Mouse (Mus musculus): ENCODE measurements around the gene Mfsd2a. TPM values are rescaled to one million over a fixed set of nuclear protein-coding genes. Genes with fewer than 3 reads are reported as not detected.

The Mfsd2a gene
- total RNA-seq, 2 experiments from 2014 or later, result 36.9 to 50.0 TPM

DNA sequence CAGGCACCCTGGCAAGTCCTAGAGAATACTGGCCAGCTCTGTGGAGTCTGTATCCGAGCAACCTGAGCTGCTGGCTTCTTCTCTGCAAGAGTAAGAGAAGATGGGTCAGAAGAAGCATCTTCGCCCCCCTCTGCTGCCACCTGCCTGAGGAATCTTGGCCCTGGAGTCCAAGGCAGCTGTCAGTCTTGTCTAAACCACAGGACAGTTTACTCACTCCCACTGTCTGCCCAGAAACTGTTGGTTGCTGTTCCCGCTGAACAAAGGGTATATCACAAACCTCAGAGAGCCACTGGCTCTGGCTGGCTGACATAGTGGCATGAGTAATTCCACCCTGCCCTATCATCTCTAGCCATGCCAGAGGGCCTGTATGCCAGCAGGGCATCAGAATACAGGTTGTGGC lies 13.8 kb downstream of the Mfsd2a start:
- intact Hi-C loops (cut with DNase I), result no loop called here
- DNase-seq (ENCODE audit: low spot score in 2 of 2), result no peak

DNA sequence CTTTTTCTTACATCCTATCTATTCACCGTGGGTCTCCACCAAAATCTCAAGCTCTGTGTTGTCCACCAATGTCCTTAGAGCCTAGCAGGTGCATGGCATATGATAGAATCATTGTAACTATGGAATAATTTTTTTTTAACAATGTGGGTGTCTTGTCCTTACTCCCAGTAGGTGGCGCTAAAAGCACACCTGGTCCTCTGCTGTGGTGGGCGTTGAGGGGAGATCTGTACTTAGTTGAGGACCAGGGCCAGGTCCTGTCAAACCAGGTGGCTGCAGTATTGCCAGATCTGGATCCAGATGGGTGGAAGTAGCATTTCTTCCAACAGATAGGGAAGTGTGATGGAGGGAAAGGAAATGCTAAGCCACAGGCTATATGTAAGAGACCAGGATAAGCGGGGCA lies 16.6 kb downstream of the Mfsd2a start:
- DNase-seq (ENCODE audit: low spot score in 2 of 2), result no peak
- intact Hi-C loops (cut with DNase I), result loop anchor here (2.0 kb wide), 1 partner anchor 40 kb away; no protein-coding TSS in a partner anchor

DNA sequence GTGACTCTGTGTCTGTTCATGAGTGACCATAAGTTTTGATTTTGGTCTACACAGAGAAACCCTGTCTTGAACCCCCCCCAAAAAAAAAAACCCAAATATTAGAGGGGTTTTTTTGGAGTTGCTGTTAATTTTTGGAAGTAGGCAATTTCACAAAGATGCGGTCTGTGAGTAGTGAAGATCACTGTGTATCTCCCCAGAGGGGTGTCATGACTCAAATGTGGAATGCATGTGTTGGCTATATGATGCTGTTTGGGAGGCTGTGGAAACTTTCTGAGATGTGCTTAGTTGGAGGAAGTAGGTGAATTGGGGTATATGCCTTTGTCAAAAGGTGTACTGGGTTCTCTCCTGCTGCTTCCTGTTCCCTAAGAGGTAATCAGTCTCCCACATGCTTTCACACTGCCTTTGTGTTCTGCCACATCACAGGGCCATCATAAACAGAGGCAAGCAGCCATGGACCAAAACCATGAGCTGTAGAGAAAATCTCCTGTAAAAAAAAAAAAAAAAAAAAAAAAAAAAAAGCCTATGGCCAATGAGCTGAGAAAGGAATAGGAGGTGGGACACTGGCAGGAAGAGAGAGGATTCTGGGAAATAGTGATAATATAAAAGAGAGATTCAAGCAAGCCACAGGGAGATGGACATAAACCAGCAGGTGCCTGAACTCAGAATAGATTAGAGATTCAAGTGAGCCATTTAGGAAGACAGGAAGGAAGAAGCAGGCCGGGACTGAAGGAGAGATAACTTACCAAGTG lies 21.8 kb downstream of the Mfsd2a start:
- intact Hi-C loops (cut with DNase I), result no loop called here
- DNase-seq (ENCODE audit: low spot score in 2 of 2), result no peak

DNA sequence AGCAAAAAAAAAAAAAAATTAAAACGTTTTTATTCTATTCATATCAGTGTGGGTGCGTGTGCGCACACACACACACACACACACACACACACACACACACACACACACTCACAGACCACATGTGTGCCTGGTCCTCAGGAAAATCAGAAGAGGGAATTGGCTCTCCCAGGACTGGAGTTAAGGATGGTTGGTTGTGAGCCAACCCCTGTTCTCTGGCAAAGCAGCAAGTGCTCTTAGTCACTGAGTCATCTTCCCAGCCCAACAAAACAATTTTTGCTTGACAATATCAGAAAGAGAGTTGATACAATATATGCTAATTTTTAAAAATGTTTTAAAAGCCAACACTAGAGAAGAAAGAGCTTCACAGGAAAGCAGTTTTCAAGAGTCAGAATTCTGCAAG lies 23.5 kb downstream of the Mfsd2a start:
- intact Hi-C loops (cut with DNase I), result no loop called here

DNA sequence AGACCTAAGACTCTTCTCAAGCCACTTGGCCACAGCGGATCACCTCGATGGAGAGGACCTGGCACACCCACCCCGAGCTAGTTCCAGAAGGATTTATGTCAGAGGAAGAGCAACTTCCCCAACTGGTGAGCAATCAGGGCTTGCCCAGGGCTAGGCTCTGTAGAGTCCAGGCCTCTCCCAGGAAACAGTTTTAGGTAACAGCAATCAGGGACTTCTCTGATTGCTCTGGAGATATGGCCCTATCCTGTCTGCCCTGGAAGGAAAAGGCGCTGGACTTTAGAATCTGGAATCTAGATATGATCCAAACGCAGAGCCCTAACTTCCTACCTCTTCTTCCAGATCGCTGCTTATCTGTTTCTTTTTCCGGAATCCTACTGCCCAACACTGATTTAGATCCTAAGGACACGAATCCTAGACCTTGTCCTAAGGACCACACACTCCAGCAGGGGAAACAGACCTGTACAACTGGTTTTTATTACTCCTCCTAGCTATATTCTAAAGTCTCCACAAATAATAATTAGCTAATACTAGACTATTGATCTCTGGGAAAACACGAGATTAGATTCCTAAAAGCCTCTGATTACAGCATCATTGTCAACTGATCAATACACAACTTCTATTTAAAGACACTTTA lies 25.4 kb downstream of the Mfsd2a start:
- intact Hi-C loops (cut with DNase I), result no loop called here
- DNase-seq (ENCODE audit: low spot score in 2 of 2), result no peak

More for the DNA sequence above, 23.5 kb downstream of the Mfsd2a start:
- DNase-seq (ENCODE audit: low spot score in 2 of 2), result no peak

DNA sequence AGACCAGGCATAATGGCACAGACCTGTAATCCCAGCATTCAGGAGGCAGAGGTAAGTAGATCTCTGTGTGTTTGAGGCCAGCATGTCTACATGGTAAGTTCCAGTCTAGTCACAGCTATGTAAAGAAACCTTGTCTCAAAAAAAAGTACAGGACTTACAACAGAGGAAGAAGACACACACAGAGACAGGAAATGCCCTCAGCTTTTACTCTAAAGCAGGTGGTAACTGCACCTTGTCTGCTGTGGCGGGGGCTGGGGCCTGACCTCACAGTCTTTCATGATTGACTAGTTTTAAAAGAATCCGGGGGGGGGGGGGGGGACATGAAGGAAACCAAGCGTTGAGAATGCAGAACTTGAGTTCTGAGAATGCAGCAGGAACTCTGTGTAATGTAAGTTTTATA lies 27.1 kb downstream of the Mfsd2a start:
- intact Hi-C loops (cut with DNase I), result no loop called here
- no peak for DNase-seq (ENCODE audit: low spot score in 2 of 2)

DNA sequence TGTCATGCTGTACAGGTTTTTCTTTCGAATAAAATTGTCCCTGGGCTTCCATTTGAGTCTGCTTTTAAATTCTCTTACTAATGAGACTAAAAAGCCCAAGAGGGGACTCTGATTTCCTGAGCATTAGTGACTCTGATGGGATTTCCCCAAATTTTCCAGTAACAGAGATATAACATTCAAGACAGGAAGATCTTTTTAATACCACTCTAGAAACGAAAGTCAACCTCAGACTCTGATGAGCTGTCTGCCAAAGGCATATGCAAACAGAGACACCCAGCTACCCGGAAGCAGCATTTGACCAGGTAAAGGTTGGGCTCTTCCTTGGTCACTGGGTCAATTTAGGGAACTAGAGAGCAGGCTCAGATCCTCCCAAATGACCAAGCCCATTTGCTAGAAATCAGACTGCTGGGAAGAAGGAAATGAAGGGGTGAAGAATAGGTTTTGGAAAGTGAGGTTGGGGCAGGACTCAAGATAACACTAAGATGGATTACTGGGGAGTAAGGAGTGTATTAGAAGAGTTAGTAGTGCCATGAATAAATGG lies 27.9 kb downstream of the Mfsd2a start:
- no peak for DNase-seq (ENCODE audit: low spot score in 2 of 2)

DNA sequence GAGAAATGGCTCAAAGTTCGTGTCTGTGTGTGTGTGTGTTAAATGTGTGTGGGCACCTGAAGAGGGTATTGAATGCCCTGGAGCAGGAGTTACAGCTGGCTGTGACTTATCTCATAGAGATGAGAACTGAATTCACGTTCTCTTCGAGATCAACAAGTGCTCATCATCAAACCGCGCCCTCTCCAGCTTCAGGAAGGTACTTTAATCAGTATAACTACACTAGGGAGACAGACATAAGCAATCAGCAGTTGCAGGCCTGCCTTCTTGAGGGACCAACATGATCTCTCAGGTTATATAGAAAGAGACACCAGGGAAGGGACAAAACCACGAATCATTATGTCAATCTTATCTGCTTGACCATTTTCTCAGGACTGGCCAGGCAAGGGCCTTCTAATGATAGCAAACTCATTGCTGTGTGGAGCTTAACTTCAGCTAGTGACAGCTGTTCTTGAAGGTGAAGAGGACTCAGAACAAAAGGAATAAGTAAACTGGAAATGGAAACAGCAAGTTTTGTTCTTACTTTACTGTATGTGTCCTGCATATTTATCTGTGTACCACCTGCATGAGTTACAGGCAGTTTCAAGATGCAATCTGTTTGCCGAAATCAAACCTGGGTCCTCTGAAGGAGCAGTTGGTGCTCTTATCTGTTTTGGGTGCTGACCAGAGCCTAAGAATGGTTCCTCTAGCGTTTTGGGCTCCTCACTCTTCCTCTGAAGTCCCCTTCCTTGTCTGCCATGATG lies 28.6 kb downstream of the Mfsd2a start:
- DNase-seq (ENCODE audit: low spot score in 2 of 2), result no peak
- intact Hi-C loops (cut with DNase I), result no loop called here

More for the DNA sequence above, 27.9 kb downstream of the Mfsd2a start:
- intact Hi-C loops (cut with DNase I), result no loop called here

DNA sequence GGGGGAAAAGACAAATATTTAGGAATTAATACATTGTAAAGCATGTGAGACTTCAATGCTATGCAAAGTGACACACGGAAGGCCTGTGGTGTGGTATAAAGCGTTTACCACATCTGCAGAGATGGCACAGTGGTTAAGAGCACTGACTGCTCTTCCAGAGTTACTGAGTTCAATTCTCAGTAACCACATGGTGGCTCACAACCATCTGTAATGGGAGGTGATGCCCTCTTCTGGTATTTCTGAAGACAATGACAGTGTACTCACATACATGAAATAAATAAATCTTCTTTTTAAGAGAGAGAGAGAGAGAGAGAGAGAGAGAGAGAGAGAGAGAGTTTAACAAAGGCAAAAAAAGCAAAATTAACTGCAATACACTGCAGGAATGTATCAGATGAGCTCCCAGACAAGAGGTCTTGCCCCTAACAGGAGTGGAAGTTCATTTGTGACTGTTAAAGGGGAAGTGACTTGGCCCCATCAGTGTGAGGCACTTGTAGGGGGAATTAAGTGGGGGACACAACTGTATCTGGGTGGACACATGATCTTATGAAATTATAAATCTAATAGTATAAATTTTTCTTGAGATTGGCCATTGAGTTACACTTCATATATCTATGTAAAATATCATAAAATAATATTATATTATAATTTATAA lies 29.9 kb downstream of the Mfsd2a start:
- intact Hi-C loops (cut with DNase I), result no loop called here
- no peak for DNase-seq (ENCODE audit: low spot score in 2 of 2)

DNA sequence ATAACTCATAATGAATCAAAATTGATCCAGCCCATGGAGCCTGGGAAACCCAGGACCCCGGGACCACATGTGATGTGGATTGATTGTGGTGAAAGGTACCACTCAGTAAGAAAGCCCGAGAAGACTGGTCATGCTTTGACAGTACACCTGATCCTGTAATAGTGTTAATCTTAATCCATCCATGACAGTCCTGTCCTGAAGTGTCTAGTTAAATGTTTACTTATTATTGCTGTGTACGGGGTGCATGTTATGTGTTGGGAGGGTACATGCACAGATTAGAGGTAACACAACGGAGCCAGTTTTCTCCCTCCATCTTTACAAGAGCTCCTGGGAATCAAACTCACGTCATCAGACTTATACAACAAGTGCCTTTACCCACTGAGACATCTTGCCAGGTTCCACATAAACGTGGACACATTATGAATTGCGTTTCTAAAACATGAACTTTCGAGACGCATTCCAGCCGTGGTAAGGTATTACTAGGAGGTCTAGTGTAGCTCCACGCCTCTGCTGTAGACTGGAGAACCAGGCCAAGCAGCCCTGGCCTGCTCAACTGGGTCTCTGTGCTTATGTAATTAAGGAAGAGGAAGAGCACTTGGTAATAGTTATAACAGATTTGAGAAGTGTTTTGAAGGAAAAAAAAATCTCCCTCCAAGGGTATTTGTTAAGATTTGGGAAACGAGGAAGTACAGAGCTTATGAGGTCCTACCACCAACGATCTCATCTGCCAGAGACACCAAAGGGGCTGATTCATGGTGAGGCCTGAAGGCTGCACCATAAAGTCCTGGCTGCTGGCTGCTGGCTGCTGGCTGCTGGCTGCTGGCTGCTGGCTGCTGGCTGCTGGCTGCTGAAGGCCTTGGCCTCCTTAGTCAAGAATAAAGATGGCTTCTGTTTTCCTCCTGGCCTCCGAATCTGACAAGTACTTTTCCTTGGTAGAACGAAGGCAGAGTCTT lies 37.3 kb downstream of the Mfsd2a start:
- intact Hi-C loops (cut with DNase I), result no loop called here
- no peak for DNase-seq (ENCODE audit: low spot score in 2 of 2)

DNA sequence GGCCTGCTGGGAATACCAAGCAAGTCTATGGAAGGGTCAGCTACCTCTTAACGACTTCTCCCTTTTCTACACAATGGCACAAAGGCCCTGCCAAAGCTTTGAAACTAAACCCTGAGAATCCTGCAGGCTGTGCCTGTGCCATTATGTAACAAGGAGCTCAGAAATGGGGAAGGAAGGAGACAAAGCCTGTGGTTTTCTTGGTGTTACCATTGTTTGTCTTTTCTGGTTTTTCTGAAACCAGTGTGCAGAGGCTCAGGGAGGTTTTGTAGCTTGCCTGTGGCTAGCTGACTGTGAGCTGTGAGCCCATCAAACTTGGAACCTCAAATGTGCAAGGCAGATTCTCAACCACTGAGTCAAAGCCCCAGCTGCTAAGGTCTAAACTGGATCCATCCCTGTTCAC lies 38.1 kb downstream of the Mfsd2a start:
- intact Hi-C loops (cut with DNase I), result no loop called here
- DNase-seq (ENCODE audit: low spot score in 2 of 2), result no peak

DNA sequence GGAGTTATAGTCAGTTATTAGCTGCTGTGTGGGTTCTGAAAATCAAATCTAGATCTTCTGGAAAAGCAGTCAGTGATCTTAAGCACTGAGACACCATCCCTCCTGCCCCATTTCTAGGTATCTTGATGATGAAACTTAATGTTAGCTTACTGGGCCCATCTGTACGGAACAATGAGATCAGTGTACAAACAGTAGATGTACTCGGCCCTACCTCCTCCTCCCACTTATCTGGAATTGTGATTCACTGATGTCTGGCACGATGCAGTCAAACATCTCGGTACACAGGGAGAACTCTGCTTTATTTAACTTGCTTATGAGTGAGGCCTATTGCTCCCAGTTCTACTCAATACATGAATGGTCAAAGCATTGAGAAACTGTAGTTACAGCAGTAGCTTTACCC lies 45.0 kb downstream of the Mfsd2a start:
- intact Hi-C loops (cut with DNase I), result no loop called here

DNA sequence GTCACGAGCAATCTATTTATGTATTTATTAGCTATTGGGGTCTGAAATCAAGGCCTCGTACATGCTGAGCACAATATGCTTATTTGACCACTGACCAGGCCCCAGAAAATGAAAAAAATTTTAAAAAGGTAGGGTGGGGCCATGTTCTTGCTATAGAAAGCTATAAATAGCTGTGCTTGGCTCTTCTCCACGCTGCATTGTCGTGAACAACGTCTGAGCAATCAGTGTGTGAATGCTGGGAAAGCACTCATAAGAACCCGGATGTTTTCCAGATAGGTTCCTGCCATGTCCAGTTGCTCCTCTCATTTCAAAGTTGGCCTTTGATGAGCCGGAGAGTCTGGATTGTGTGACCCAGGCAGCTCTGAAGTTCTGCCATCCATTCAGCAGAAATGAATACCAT lies 46.8 kb downstream of the Mfsd2a start:
- DNase-seq (ENCODE audit: low spot score in 2 of 2), result no peak
- intact Hi-C loops (cut with DNase I), result loop anchor here (5.0 kb wide), 1 partner anchor 168 kb away; no protein-coding TSS in a partner anchor

More for the DNA sequence above, 45.0 kb downstream of the Mfsd2a start:
- DNase-seq (ENCODE audit: low spot score in 2 of 2), result no peak

DNA sequence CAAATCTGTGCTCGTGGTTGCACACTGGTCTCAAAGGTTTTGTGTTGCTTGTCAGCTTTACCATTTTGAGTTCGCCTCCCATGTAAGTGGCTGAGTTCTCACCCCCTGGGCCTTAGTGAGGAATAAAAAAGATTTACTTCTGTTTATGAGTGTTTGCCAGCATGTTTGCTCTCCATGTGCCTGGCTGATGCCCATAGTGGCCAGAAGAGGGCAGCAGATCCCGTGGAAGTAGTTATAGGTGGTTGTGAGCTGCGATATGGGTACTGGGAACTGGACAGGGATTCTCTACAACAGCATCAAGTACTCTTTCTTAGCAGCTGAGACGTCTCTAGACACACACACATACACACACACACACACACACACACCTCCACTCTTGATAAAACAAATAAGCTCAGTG lies 48.4 kb downstream of the Mfsd2a start:
- DNase-seq (ENCODE audit: low spot score in 2 of 2), result no peak
- intact Hi-C loops (cut with DNase I), result loop anchor here (5.0 kb wide), 1 partner anchor 170 kb away; no protein-coding TSS in a partner anchor

DNA sequence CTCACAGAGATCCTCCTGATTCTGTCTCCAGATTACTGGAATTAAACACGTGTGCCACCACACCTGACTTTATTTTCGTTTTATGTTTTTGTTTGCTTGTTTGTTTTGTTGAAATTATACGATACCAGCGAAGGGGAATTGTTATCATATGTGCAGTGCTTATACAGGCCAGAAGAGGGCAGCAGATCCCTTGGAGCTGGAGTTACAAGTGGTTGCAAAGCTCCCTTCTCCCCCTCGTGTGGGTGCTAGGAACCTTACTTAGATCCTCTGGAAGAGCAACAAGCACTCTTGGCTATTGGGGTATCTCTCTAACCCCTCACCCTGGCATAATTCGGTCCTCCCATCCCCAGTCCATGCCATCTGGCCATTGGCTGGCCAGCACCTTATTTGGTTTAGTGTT lies 50.4 kb downstream of the Mfsd2a start:
- no peak for DNase-seq (ENCODE audit: low spot score in 2 of 2)
- intact Hi-C loops (cut with DNase I), result loop anchor here (5.0 kb wide), 1 partner anchor 172 kb away; no protein-coding TSS in a partner anchor

DNA sequence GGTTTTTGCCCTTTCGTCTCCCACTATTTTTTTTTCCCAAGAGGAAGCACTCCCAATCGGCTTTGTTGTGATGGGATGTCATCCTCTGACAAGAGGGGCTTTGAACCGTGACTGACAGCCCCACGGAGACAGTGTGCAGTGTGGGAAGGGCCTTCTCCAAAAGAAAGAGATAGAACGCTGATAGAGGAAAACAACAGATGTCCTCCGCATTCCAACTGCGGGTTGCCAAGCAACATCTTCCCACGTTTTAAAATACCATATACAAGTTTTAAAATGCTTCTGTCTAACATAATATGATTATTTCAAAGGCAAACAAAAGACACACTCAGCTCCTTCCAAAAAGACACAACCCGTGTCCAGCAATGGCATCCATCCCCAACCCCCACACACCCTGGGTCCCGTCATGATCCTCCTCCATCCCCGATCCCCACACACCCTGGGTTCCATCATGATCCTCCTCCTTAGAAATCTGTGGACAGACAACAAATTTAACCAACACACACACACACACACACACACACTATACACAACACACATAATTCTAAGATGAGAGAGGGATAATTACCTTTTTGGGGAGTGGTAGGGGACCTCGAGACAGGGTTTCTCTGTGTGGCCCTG lies 51.3 kb downstream of the Mfsd2a start:
- intact Hi-C loops (cut with DNase I), result loop anchor here (5.0 kb wide), 1 partner anchor 173 kb away; no protein-coding TSS in a partner anchor
- DNase-seq (ENCODE audit: low spot score in 2 of 2), result peak; percentile 51 to 52

DNA sequence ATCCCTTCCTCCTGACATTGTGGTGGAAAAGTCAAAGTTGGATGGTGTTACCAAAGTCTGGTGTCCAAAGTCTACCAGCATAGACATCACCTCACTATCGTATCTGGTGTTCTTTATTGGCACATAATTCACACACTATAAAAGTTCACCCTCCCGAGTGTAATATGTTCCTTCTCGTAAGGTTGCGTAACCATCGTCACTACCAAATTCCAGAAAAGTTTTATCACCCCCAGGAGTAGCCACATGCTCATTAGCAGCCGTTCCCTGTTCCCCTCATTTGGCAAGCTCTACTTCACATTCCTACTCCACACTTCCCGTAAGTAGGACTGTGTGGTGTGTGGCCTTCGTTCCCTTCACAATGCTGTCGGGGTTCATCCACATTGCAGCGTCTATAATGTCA lies 55.6 kb downstream of the Mfsd2a start:
- intact Hi-C loops (cut with DNase I), result no loop called here

DNA sequence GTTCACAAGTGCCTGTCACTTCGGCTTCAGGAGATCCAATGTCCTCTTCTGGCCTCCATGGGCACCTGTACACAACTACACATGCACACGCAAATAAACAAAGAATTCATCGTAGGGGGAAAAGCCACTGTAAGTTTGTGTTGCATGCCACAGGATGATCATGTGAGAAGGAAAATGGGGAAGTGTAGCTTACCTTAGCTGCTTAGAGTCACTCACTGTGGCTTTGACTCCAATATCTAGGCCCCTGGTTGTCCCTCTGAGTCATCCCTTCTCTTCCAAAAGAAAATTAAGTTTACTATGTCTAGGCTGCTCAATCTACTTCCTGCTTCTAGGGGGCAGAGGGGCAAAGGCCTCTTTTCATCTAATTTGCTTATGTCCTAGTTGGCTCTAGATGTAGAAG lies 57.3 kb downstream of the Mfsd2a start:
- no peak for DNase-seq (ENCODE audit: low spot score in 2 of 2)
- intact Hi-C loops (cut with DNase I), result no loop called here

More for the DNA sequence above, 55.6 kb downstream of the Mfsd2a start:
- no peak for DNase-seq (ENCODE audit: low spot score in 2 of 2)
